Mouse (Mus musculus) embryonic facial prominence, embryonic 11.5 days (tissue): ENCODE data around the gene Aldh18a1. TPM values are rescaled to one million over a fixed set of nuclear protein-coding genes. Genes with fewer than 3 reads are reported as not detected.
"Not testable (repeated sequence)": the region's sequence is repeated elsewhere in the genome, so short reads cannot be mapped to it uniquely, and the experiment has no call there.

Experiments
- ATAC-seq: fragments of 200-750 bp; cut with Nextera tagmentation; replicated peaks from 2 replicates; pipeline ENCODE4 v1.8.0; 2017; ENCODE audit warnings: low read depth; ENCODE audit not compliant: insufficient number of reproducible peaks, low FRiP score, low TSS enrichment
- DNase-seq: peaks from one replicate; pipeline ENCODE4 v3.0.0-alpha.2; 2015; ENCODE audit warnings: low spot score
- H3K27ac ChIP-seq: fragments of 300-500 bp; sonication (generic); replicated peaks from 2 replicates; pipeline ENCODE4 v1.5.1; 2014; ENCODE audit warnings: mild to moderate bottlenecking, low read depth, low read length, control low read depth
- H3K27me3 ChIP-seq: fragments of 300-500 bp; sonication (generic); 2 replicates; pipeline ENCODE4 v1.6.1; 2014; ENCODE audit warnings: mild to moderate bottlenecking, low read length, moderate library complexity, mixed read lengths; ENCODE audit not compliant: control insufficient read depth, insufficient read depth
- H3K36me3 ChIP-seq: fragments of 300-500 bp; sonication (generic); replicated peaks from 2 replicates; pipeline ENCODE4 v1.6.1; 2014; ENCODE audit warnings: low read depth, mild to moderate bottlenecking, low read length, moderate library complexity, mixed read lengths; ENCODE audit not compliant: control insufficient read depth, insufficient read depth
- H3K4me1 ChIP-seq: fragments of 300-500 bp; sonication (generic); 2 replicates; pipeline ENCODE4 v1.6.1; 2014; ENCODE audit warnings: low read length, mixed read lengths; ENCODE audit not compliant: control insufficient read depth, insufficient read depth
- H3K4me2 ChIP-seq: fragments of 300-500 bp; sonication (generic); 2 replicates; pipeline ENCODE4 v1.6.1; 2014; ENCODE audit warnings: low read depth, mild to moderate bottlenecking, control low read depth, low read length, moderate library complexity
- H3K4me3 ChIP-seq: fragments of 300-500 bp; sonication (generic); 2 replicates; pipeline ENCODE4 v1.5.1; 2014; ENCODE audit warnings: low read depth, low read length, control low read depth
- H3K9ac ChIP-seq: fragments of 300-500 bp; sonication (generic); replicated peaks from 2 replicates; pipeline ENCODE4 v1.6.1; 2014; ENCODE audit warnings: mild to moderate bottlenecking, control low read depth, low read length
- H3K9me3 ChIP-seq: fragments of 300-500 bp; sonication (generic); replicated peaks from 2 replicates; pipeline ENCODE4 v1.6.1; 2016; ENCODE audit warnings: mild to moderate bottlenecking, low read length, inconsistent platforms, mixed read lengths; ENCODE audit not compliant: control insufficient read depth
- WGBS: fragments of 180-500 bp; shearing (Covaris S2); extraction: QIAGEN DNeasy Blood & Tissue Kit; methylation state at CpG from one replicate; pipeline ENCODE4 v1.1.7; 2014; 5-methylcytosine and 5-hydroxymethylcytosine counted together
- polyA plus RNA-seq: library from polyadenylated mRNA; unstranded; fragments of >200 nt; fragmentation: Nextera tagmentation; extraction: Ambion mirVana; gene quantifications from 2 replicates; pipeline ENCODE4 v1.2.1, GENCODE M21; 2014

Aldh18a1 gene
- polyA plus RNA-seq, 1 experiment from 2014 or later, result 59.7 TPM

GRCm38 (mm10) chr19:40628950-40629349 lies 40.7 kb upstream of the Aldh18a1 start:
- no peak for DNase-seq
- no peaks in the 10 kb centered on the region for H3K36me3 ChIP-seq
- no peaks in the 10 kb centered on the region for H3K9me3 ChIP-seq
- H3K27ac ChIP-seq, result no peak overlapping the region
- ATAC-seq, result no peak
- no peak overlapping the region for H3K4me3 ChIP-seq
- H3K4me2 ChIP-seq, result no peak overlapping the region
- H3K4me1 ChIP-seq, result no peaks in the 10 kb centered on the region
- H3K27me3 ChIP-seq, result no peaks in the 10 kb centered on the region
- no peak overlapping the region for H3K9ac ChIP-seq

- no peak overlapping the region for H3K4me2 ChIP-seq
- H3K27me3 ChIP-seq, result no peaks in the 10 kb centered on the region
- no peaks in the 10 kb centered on the region for H3K9me3 ChIP-seq
- no peak overlapping the region for H3K27ac ChIP-seq
- ATAC-seq (no peak), DNase-seq (no peak)
- H3K4me3 ChIP-seq, result no peak overlapping the region
- 75% methylated on average over 12 of the region's 12 CpGs for WGBS
- no peaks in the 10 kb centered on the region for H3K4me1 ChIP-seq
- no peak overlapping the region for H3K9ac ChIP-seq
- H3K36me3 ChIP-seq, result no peaks in the 10 kb centered on the region
Measured at GRCm38 (mm10) chr19:40625935-40626334, 37.7 kb upstream of the Aldh18a1 start.

- H3K4me2 ChIP-seq, H3K27ac ChIP-seq, H3K4me3 ChIP-seq, DNase-seq, H3K4me1 ChIP-seq, ATAC-seq, H3K9me3 ChIP-seq, H3K27me3 ChIP-seq, H3K9ac ChIP-seq, H3K36me3 ChIP-seq: not testable (repeated sequence)
- 50% methylated on average over 8 of the region's 26 CpGs for WGBS
Measured at GRCm38 (mm10) chr19:40621616-40622015, 33.4 kb upstream of the Aldh18a1 start.

- no peak for ATAC-seq
- Histone ChIP-seq H3K36me3 (no peaks in the 10 kb centered on the region), H3K9ac (no peak overlapping the region), H3K4me2 (no peak overlapping the region), H3K27me3 (no peaks in the 10 kb centered on the region), H3K4me3 (no peak overlapping the region), H3K4me1 (no peaks in the 10 kb centered on the region), H3K27ac (no peak overlapping the region), H3K9me3 (no peaks in the 10 kb centered on the region)
- DNase-seq, result no peak
- whole genome bisulfite sequencing, result 75% methylated on average over 7 of the region's 7 CpGs
Measured at GRCm38 (mm10) chr19:40616021-40616420, 27.8 kb upstream of the Aldh18a1 start.

GRCm38 (mm10) chr19:40614811-40615210 lies 26.5 kb upstream of the Aldh18a1 start:
- Histone ChIP-seq H3K27ac (no peak overlapping the region), H3K9ac (no peak overlapping the region), H3K27me3 (no peaks in the 10 kb centered on the region), H3K4me1 (no peaks in the 10 kb centered on the region), H3K9me3 (no peaks in the 10 kb centered on the region), H3K36me3 (no peaks in the 10 kb centered on the region), H3K4me2 (no peak overlapping the region), H3K4me3 (no peak overlapping the region)
- ATAC-seq, result no peak
- 72% methylated on average over 7 of the region's 7 CpGs for WGBS
- DNase-seq, result no peak

- no peaks in the 10 kb centered on the region for H3K36me3 ChIP-seq
- ATAC-seq (peak; percentile 100), DNase-seq (peak; percentile 99)
- H3K4me3 ChIP-seq, result peak within 1 kb of the TSS; percentile 65
- H3K4me2 ChIP-seq, result peak within 1 kb of the TSS; percentile 76
- H3K27me3 ChIP-seq, result no peaks in the 10 kb centered on the region
- H3K9me3 ChIP-seq, result no peaks in the 10 kb centered on the region
- no peak within 1 kb of the TSS for H3K27ac ChIP-seq
- no peaks in the 10 kb centered on the region for H3K4me1 ChIP-seq
- WGBS, result under 1% methylated on average over 45 of the region's 45 CpGs
- H3K9ac ChIP-seq, result peak within 1 kb of the TSS; percentile 68
Measured at GRCm38 (mm10) chr19:40611830-40612506, 23.7 kb upstream of the Aldh18a1 start, which contains the start of the genes Tctn3 and Entpd1. Gene Tctn3 (minus strand): TSS chr19:40612233. Gene Entpd1 (plus strand): TSS chr19:40612366.

GRCm38 (mm10) chr19:40607676-40608075 lies 19.4 kb upstream of the Aldh18a1 start:
- no peaks in the 10 kb centered on the region; the same call in none of the 2 replicates for H3K36me3 ChIP-seq
- no peak for ATAC-seq
- H3K9ac ChIP-seq, result no peak overlapping the region
- no peak overlapping the region for H3K27ac ChIP-seq
- no peak overlapping the region for H3K4me3 ChIP-seq
- 93% methylated on average over 6 of the region's 6 CpGs for WGBS
- H3K4me2 ChIP-seq, result no peak overlapping the region
- no peaks in the 10 kb centered on the region for H3K27me3 ChIP-seq
- H3K9me3 ChIP-seq, result no peaks in the 10 kb centered on the region
- no peak for DNase-seq
- H3K4me1 ChIP-seq, result no peaks in the 10 kb centered on the region

GRCm38 (mm10) chr19:40605189-40605588 lies 16.9 kb upstream of the Aldh18a1 start:
- Histone ChIP-seq H3K27ac (no peak overlapping the region), H3K9ac (no peak overlapping the region), H3K4me1 (no peaks in the 10 kb centered on the region), H3K4me2 (no peak overlapping the region), H3K4me3 (no peak overlapping the region), H3K27me3 (no peaks in the 10 kb centered on the region), H3K9me3 (no peaks in the 10 kb centered on the region), H3K36me3 (no peaks in the 10 kb centered on the region; the same call in none of the 2 replicates)
- DNase-seq, result no peak
- WGBS, result 94% methylated on average over 9 of the region's 9 CpGs
- ATAC-seq, result no peak
